Mouse (Mus musculus): Measurements from ENCODE around the gene Pdss2.

Pdss2 gene

DNA sequence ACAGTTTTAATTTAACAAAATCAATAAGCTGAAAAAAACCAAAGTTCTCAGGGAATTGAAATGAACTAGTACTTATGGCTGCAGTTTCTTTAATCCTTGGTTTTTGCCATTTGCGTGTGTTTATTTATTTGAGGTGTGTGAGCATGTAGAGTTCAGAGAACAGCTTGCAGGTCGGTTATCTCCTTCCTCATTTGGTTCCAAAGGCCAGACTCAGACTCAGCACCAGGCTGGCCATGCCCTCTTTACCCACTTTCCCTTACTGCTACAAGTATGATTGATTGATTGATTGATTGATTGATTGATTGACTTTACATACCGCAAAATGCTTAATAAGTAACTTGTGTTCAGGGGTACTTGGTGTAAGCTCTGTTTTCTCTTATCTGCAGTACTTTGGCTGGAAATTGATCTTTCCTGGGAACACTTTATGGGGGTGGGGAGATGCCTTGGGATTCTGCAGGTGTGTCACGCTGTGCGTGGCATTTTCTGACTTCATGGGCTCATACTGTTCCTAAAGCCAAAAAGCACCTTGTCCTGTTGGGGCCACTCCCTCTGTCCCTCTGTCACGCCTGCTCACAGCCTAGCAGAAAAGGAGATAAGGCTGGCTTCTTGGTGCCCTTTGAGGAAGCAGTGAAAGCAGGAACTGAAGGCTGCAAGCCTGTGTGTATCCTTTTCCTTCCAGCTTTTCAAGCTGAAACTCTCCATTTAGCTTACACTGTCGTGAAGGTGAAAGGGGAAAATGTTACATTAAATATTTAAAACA lies 91.6 kb downstream of the Pdss2 start:
- DNase-seq (ENCODE audit: low spot score) = no peak

DNA sequence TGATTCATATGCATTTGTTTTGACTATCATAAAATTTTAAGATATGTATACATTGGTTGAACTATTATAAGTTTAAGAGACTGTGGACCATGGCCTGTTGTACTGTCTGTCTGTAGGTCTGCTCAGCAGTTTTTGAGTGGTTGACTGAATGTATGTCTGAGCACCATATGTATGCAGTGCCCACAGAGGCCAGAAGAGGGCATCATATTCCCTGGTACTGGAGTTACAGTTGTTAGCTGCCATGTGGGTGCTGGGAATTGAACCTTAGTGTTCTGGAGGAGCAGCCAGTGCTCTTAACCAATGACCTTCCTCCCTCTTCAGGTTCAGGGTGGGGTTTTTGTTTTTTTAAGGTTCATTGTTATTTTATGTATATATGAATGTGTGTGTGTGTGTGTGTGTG lies 93.9 kb downstream of the Pdss2 start:
- no peak for DNase-seq (ENCODE audit: low spot score)

DNA sequence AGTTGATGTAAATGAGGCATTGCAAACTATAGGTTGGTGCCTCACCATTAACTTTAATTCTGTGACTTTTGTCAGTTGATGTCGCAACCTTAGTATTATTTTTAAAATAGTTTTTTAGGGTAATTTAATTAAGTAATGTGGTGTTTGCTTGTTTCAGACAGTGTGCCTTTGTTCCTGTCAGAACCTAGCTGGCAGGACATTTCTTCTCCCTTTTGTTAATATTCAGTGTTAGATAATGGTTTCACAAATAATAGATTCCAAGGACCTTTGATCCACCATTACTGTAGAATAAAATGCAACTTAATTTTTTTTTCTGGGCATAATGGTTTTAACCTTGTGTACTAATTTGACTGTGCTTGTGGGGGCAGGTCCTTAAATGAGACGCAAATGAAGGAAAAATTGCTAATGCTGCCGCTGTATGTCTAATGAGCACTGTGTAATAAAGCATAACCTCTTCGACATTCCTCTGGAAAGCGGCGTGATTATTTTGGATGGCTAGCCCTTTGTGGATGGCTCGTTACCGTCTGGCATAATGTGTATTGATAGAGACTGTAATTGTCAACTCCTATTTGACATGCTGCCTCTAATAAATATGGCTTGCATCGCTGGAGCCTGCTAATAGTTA lies 96.2 kb downstream of the Pdss2 start:
- no peak for DNase-seq (ENCODE audit: low spot score)

GRCm38 (mm10) chr10:43321019-43321418 lies 99.7 kb downstream of the Pdss2 start:
- DNase-seq (ENCODE audit: low spot score) = no peak

DNA sequence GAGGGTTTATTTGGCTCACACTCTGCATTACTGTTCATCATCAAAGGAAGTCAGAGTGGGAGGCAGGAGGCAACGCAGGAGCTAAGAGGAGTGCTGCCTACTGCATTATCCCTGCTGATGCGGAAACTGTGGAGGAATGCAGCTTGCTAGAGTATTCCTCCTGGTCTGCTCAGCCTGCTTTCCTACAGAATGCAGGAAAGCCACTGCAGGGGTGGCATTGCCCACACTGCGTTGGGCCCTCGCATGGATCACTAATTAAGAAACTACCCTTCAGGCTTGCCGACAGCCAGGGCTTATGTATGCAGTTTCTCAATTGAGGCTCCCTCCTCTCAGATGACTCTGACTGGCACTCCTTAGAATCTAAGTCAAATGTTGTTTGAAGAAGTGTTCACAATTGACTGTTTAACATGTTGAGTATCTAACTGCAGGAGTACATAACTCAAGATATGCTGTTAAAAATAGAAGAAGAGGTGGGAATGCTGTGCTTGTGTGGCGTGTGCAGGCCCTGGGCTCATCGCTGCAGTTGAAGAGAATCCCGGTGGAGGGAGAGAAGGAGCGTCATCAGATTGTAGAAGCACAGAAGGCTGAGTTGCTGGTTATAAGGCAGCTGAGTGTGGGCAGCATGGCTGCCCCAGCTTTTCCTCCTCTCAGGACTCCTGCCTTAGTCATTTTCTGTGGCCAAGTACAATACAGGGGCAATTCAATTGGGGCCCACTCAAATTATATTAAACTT lies 101.3 kb downstream of the Pdss2 start:
- no peak for DNase-seq (ENCODE audit: low spot score)

DNA sequence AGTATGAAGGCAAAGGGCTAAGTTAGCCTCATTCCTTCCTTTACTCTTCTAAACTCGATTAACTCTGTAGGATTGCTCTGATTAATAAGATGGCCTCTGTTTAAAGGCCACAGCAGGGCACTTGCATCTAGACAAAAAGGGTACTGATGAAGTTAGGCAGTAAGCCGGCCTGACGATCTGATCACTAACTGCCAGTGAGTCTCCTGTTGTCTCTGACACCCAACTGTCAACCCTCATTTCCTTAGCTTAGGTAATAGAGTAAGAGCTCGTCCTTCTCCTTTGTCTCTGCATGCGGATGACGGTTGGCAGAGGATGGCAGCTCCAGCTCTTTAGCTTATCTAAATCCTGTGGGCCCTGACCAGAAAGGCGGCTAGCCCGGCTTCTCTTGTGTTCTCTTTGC lies 102.1 kb downstream of the Pdss2 start:
- DNase-seq (ENCODE audit: low spot score) = no peak

- DNase-seq (ENCODE audit: low spot score) = no peak
Observed at GRCm38 (mm10) chr10:43329813-43330212, 108.5 kb downstream of the Pdss2 start.

DNA sequence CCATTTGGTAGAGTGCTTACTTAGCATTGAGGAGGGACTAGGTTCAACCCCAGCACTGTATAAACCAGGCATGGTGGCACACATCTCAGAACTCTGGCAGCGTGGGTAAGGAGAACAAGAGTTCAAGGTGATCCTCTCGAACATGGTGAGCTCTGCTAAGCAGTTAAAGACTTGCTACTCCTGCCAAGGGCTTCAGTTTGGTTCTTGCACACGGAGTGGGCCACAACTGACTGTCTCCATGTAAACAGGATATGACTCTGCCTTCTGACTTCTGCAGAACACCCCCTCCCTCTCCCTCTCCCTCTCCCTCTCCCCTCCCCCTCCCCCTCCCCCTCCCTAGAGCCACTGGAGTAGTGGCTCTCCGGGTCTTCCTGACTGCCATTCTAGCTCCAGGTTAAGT lies 109.4 kb downstream of the Pdss2 start:
- no peak for DNase-seq (ENCODE audit: low spot score)

DNA sequence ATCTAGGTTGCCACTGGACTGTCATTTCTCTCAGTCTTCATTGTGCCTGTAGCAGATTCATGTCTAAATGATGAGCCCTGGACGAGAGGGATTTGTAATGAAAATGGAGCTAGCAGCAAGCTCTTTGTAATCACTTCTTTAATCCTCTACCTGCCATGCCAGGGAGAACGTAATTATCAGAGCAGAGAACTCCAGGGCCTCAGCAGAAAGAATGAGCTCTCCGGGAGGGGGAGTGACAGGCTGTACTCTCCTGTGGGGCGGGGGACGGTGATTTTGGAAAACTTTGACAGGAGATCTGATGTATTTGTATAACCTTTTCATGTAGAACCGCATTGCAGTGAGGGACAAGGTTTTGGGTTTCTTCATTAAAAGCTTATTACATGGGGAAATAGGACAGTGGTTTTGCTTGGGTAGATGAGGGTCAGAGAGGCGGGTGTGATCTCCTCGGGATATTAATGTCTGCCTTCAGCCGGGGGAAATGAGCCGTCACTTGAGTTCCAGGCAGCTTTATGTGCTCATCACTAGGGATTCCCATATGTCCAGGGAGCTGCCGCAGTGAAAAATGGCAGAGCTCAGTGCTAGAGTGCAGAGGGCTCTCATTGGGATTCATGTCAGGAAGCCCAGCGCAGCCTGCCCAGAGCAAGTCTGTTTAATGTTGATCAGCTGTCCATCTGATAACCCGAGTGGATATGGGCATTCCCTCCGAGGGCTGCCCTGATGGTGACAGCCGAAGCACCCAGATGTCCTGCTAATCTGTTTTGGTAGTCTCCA lies 110.8 kb downstream of the Pdss2 start:
- peak; percentile 96 for DNase-seq (ENCODE audit: low spot score)

DNA sequence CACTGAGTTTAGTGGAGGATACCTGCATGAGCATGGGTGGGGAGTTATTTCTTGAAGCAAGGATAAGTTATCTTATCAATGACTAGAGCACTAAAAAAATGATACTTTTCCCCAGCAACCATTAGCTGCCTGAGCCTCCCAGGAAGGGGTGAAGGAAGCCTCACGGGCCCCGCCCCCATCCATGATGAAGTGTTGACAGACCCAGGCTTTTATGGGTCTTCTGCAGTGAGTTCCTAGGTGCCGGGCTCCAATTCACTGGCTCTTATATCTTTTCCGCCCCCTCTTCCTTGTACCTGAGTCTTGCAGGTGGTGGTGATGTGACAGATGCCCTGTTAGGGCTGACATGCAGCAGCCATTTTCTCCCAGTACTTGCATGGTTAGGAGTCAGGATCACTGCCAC lies 114.6 kb downstream of the Pdss2 start:
- no peak for DNase-seq (ENCODE audit: low spot score)

- DNase-seq (ENCODE audit: low spot score) = peak; percentile 56
Observed at GRCm38 (mm10) chr10:43337110-43337509, 115.8 kb downstream of the Pdss2 start.

DNA sequence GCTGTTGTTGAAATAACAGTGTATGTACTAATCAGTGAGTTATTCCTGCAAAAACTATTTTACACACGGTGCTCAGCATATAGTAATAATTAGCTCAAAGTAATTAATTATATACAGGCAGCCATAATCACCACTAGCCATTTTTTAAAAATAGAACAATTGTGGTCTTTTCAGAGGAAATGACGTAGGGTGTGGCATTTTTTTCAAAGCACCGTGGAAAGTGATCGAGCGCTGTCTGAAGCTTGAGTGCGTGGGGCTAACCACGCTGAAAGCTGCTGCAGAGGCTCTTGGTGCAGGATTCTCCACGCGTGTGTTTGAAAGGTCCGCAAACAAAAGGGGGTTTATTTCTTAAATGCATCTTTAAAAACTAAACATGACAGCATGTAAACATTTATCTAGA lies 118.5 kb downstream of the Pdss2 start:
- no peak for DNase-seq (ENCODE audit: low spot score)

- DNase-seq (ENCODE audit: low spot score) = no peak
Observed at GRCm38 (mm10) chr10:43349718-43350117, 128.4 kb downstream of the Pdss2 start.

GRCm38 (mm10) chr10:43357884-43358283 lies 136.6 kb downstream of the Pdss2 start:
- no peak for DNase-seq (ENCODE audit: low spot score)

DNA sequence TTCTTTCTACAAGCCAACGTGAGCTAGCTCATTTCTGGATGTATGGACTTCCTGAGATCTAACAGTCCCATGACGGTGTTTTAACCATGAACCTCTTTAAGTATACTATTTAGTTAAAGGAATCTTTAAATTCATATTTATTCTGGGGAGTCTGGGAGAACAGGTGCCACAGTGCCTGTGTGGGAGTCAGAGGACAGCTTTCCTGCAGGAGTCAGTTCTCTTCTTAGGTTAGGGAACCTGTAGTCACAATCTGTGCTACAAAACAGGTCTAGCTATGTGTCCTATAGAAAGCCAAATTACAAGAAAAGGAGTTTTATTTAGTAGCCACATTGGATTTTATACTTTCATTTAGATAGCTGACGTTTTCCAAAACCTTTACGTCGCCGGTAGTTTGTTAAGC lies 141.7 kb downstream of the Pdss2 start:
- DNase-seq (ENCODE audit: low spot score) = no peak

DNA sequence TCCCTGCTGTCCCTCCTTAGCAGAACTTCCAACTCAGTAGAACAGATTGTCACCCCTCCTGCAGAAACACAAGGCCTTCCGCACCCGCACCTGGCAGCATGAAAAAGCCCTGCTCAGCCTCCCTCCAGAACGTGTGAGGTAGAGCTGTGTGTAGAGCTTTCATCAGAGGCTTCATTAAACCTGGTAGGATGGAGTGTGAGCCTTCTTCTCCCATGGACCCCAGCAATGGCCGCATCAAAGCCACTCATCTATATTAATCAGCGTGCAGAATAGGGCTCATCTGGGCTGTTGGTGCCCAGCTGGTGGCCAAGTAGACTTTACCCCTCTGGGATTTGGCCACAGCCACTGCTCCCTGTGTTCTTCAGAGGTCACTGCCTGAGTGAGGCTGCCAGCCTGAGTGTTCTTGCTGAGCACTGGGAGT lies 142.2 kb downstream of the Pdss2 start:
- no peak for DNase-seq (ENCODE audit: low spot score)

GRCm38 (mm10) chr10:43365909-43366308 lies 144.6 kb downstream of the Pdss2 start:
- DNase-seq (ENCODE audit: low spot score) = no peak

DNA sequence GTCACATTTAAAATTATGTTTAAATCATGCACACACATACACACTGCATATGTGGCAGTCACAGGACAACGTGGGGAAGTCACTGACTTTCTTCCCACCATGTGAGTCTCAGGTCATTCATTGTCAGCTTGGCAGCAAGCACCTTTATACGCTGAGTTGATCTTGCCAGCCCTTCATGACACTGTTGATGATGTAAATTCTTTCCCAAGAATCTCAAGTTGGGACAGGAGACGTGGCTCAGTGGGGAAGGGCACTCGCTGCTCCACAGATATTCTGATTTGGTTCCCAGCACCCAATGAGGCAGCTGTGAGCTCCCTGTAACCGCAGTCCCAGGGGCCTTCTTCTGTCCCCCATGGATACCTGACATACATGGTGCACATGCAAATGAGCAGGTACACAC lies 147.3 kb downstream of the Pdss2 start:
- DNase-seq (ENCODE audit: low spot score) = no peak

DNA sequence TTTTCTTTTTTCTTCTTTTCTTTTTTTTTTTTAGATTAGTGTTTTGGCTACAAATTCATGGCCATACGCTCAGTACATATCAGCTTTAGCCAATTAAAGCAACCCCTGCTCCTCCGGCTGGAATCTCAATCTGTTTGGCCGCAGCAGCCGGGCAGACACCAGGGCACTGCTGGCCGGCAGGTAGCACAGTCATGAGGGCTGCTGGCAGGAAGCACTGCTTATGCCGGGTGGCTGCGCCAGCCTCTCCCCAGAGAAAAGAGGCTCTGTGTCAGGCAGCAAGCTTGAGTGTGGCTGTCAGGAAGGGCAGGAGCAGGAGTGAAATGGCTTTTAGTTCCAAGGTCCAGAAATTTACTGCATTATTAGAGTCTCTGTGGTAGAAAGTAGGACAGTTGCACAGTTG lies 151.0 kb downstream of the Pdss2 start:
- DNase-seq (ENCODE audit: low spot score) = peak; percentile 76

DNA sequence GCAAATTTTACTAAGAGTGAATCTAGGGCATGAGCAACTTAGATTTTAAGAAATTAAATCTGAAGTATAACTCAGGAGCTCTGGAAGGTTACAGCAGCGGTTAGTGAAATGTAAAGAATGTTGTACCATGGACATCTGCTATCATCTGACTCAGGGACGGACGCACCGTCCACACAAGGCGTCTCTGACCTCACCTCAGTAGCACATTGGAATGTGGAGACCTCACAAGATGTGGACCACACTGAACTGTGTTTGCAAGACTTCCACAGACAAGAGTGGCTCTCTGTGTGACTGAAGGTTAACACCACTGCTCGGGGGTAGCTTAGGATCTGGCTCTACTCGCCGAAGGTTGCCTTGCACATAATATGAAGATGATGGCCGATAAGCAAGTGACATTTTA lies 151.7 kb downstream of the Pdss2 start:
- DNase-seq (ENCODE audit: low spot score) = no peak

DNA sequence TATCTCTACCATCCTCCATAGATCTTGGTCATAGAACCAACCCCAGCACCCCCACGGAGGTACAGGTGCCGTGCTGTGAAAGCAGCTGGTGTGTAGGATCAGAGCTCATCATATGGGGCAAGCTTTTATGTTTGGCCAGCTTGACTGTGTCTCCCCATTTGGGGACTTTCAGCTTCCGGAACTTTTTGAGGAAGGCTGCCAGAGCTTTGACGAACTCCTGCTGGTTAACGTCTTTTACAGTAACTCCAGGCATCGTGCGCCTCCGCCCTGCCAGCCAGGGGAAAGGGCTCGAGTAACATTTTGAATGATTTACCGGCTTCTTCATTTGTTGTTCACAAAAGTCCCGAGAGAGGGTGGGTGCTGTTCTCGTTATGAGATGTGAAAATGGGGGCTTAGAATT lies 152.4 kb downstream of the Pdss2 start:
- DNase-seq (ENCODE audit: low spot score) = no peak

DNA sequence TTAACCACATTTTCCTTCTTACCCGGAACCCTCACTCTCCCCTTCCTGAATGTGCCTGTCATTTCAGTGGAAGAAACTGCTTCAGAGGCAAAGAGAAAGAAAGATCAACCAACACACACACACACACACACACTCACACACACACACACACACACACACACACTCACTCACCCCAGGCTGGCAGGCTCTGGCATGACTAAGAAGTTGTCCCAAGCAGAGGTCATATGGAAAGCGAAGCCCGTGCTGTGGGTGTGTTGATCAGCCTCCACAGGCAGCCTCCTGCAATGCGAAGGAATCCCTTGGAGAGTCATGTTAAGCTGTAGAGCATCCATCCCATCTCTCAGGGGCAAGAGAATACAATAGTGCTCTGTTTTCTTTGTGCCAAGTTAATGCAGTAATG lies 154.0 kb downstream of the Pdss2 start:
- DNase-seq (ENCODE audit: low spot score) = peak; percentile 58

Measured in MN1 (cell line).